In the genomic region with DNA sequence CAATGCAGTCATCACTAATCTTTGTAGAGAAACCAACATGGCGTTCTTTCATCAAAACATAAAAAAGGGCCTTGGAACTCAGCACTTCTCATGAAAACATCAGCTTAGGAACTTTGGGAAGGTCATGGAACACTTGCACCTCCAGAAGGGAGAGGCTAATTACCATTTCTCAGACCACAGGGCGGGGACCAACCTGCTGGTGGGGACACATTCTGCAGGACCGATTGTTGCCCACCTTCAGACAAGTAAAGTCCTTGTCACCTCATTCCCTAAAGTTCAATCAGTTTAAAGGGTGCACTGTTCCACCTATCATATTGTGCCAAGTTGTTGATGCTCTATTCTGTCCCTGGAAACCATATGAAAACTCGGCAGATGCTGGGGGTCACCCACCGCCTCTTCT, we compare ENCODE assay signal across 20 mouse cellular contexts.
"Had no signal": no experiment of that assay in that cellular context is flagged by ENCODE, and none has a peak within 500 bp of the region (broad histone marks: within the 10 kb centered on the region; RNA-seq: fewer than 3 reads in every experiment).

No protein-coding gene starts in this region.

- H3K4me3 ChIP-seq: liver, embryonic 15.5 days; lung, embryonic 15.5 days; megakaryocyte, embryonic 14.5 days; midbrain, embryonic 10.5 days; myocyte; neural tube, embryonic 13.5 days; neural tube, embryonic 15.5 days; stomach, embryonic 15.5 days had no signal

- H3K4me1 ChIP-seq: liver, embryonic 15.5 days; lung, embryonic 15.5 days; megakaryocyte, embryonic 14.5 days; midbrain, embryonic 10.5 days; neural tube, embryonic 13.5 days; neural tube, embryonic 15.5 days; stomach, embryonic 15.5 days had no signal

- H3K9me3 ChIP-seq: liver, embryonic 15.5 days; lung, embryonic 15.5 days; megakaryocyte, embryonic 14.5 days; midbrain, embryonic 10.5 days; neural tube, embryonic 13.5 days; neural tube, embryonic 15.5 days; stomach, embryonic 15.5 days had no signal

- H3K27ac ChIP-seq: liver, embryonic 15.5 days; lung, embryonic 15.5 days; macrophage; midbrain, embryonic 10.5 days; neural tube, embryonic 13.5 days; neural tube, embryonic 15.5 days; stomach, embryonic 15.5 days; stomach, postnatal 0 days had no signal

- H3K4me2 ChIP-seq: liver, embryonic 15.5 days; lung, embryonic 15.5 days; neural tube, embryonic 13.5 days; neural tube, embryonic 15.5 days; stomach, embryonic 15.5 days had no signal

- ATAC-seq: liver, postnatal 0 days; lung, postnatal 0 days had no signal

- H3K36me3 ChIP-seq: liver, embryonic 15.5 days; lung, embryonic 15.5 days; midbrain, embryonic 10.5 days; neural tube, embryonic 13.5 days; neural tube, embryonic 15.5 days; stomach, embryonic 15.5 days had no signal

- H3K27me3 ChIP-seq: liver, embryonic 15.5 days; lung, embryonic 15.5 days; megakaryocyte, embryonic 14.5 days; neural tube, embryonic 13.5 days; neural tube, embryonic 15.5 days; stomach, embryonic 15.5 days had no signal

- DNase-seq: liver, postnatal 0 days; lung, adult 2 months; lung, postnatal 14 days; lung, postnatal 36 days; midbrain, embryonic 14.5 days; right cerebral cortex, postnatal 14 days; thymus, adult 2 months; thymus, postnatal 25 days; thymus, postnatal 4 days had no signal

- H3K9ac ChIP-seq: liver, embryonic 15.5 days; liver, postnatal 0 days; lung, embryonic 15.5 days; neural tube, embryonic 13.5 days; neural tube, embryonic 15.5 days; stomach, embryonic 15.5 days had no signal
